Mouse (Mus musculus) MEL (cell line): ENCODE measurements at regions not wholly inside any gene's neighbourhood (a gene's known extent, or its start where the extent isn't known, plus 50 kb on each side); places are given as distances from the start of the nearest gene placed in this dataset.

Experiments used
- DNase-seq: peaks from one replicate; pipeline ENCODE4 v3.0.0; 2011; ENCODE audit warnings: low read depth, low spot score
- H3K27ac ChIP-seq: 2 replicates; pipeline ENCODE4 v1.5.1; 2012; ENCODE audit warnings: low read depth, mild to moderate bottlenecking, control low read depth, low read length, moderate library complexity; ENCODE audit not compliant: control insufficient read depth
- H3K27me3 ChIP-seq, 2 experiments: fragments of 150-350 bp in 1 of 2; sonication (generic) in 1 of 2; 2 replicates each; pipeline ENCODE4 v1.6.1; 2012; ENCODE audit warnings: low read length in 2 of 2, mild to moderate bottlenecking in 2 of 2, improper control_type of control experiment in 1 of 2, moderate library complexity in 1 of 2; ENCODE audit not compliant: insufficient read depth in 2 of 2, control insufficient read depth in 1 of 2
- H3K36me3 ChIP-seq, 2 experiments: 2 replicates each; pipeline ENCODE4 v1.6.1; 2012 to 2014; ENCODE audit warnings: low read length in 2 of 2, improper control_type of control experiment in 1 of 2, inconsistent platforms in 1 of 2, mild to moderate bottlenecking in 1 of 2; ENCODE audit not compliant: insufficient read depth in 2 of 2, control insufficient read depth in 1 of 2
- H3K4me1 ChIP-seq, 2 experiments: fragments of 150-350 bp in 1 of 2; sonication (generic) in 1 of 2; 2 replicates each; pipeline ENCODE4 v1.6.1; 2012; ENCODE audit warnings: low read length in 2 of 2, improper control_type of control experiment in 1 of 2, mild to moderate bottlenecking in 1 of 2; ENCODE audit not compliant: insufficient read depth in 2 of 2, control insufficient read depth in 1 of 2
- H3K4me3 ChIP-seq, 2 experiments: fragments of 150-350 bp in 1 of 2; sonication (generic) in 1 of 2; 2 replicates each; pipeline ENCODE4 v1.5.1; 2012; ENCODE audit warnings: low read depth in 2 of 2, low read length in 2 of 2, mild to moderate bottlenecking in 2 of 2, moderate library complexity in 2 of 2, control low read depth in 1 of 2, improper control_type of control experiment in 1 of 2; ENCODE audit not compliant: control insufficient read depth in 1 of 2, insufficient read depth in 1 of 2
- H3K79me2 ChIP-seq: 2 replicates; pipeline ENCODE4 v1.6.1; 2012; ENCODE audit warnings: mild to moderate bottlenecking, low read length, moderate library complexity; ENCODE audit not compliant: control insufficient read depth, poor library complexity, insufficient read depth
- H3K9ac ChIP-seq: 2 replicates; pipeline ENCODE4 v1.6.1; 2012; ENCODE audit warnings: low read depth, mild to moderate bottlenecking, control low read depth, low read length, moderate library complexity; ENCODE audit not compliant: control insufficient read depth, poor library complexity, severe bottlenecking
- H3K9me3 ChIP-seq: fragments of 150-350 bp; sonication (generic); replicated peaks from 2 replicates; pipeline ENCODE4 v1.6.1; 2012; ENCODE audit warnings: mild to moderate bottlenecking, low read length, improper control_type of control experiment, moderate library complexity; ENCODE audit not compliant: insufficient read depth
- CHD2 ChIP-seq: IDR thresholded peaks from 2 replicates; pipeline ENCODE4 v1.6.1; 2011; ENCODE audit warnings: low read length, improper control_type of control experiment
- ELF1 ChIP-seq: IDR thresholded peaks from 2 replicates; pipeline ENCODE4 v1.6.1; 2014; ENCODE audit warnings: low read depth, mild to moderate bottlenecking, inconsistent platforms, low read length, improper control_type of control experiment, moderate library complexity
- ETS1 ChIP-seq: IDR thresholded peaks from 2 replicates; pipeline ENCODE4 v1.6.1; 2012; ENCODE audit warnings: low read depth, mild to moderate bottlenecking, inconsistent platforms, low read length, improper control_type of control experiment, moderate library complexity
- GABPA ChIP-seq: IDR thresholded peaks from 2 replicates; pipeline ENCODE4 v1.6.1; 2012; ENCODE audit warnings: low read depth, mild to moderate bottlenecking, inconsistent platforms, low read length, improper control_type of control experiment, moderate library complexity
- GATA1 ChIP-seq: IDR thresholded peaks from 2 replicates; pipeline ENCODE4 v1.6.1; 2011; ENCODE audit warnings: low read depth, low read length, improper control_type of control experiment
- KAT2A ChIP-seq: conservative IDR thresholded peaks from 2 replicates; pipeline ENCODE4 v1.6.1; 2012; ENCODE audit warnings: low read depth, low read length, improper control_type of control experiment, inconsistent platforms
- MAFK ChIP-seq: IDR thresholded peaks from 2 replicates; pipeline ENCODE4 v1.6.1; 2011; ENCODE audit warnings: low read depth, mild to moderate bottlenecking, low read length, improper control_type of control experiment, borderline replicate concordance
- MAX ChIP-seq: IDR thresholded peaks from 2 replicates; pipeline ENCODE4 v1.6.1; 2011; ENCODE audit warnings: low read length, improper control_type of control experiment
- MEF2A ChIP-seq: IDR thresholded peaks from 2 replicates; pipeline ENCODE4 v1.6.1; 2014; ENCODE audit warnings: low read depth, mild to moderate bottlenecking, inconsistent platforms, low read length, improper control_type of control experiment; ENCODE audit not compliant: poor library complexity, insufficient replicate concordance, severe bottlenecking; ENCODE audit errors: extremely low read depth
- MYC ChIP-seq: IDR thresholded peaks from 2 replicates; pipeline ENCODE4 v1.6.1; 2011; ENCODE audit warnings: low read depth, mild to moderate bottlenecking, low read length, improper control_type of control experiment, moderate library complexity
- NELFE ChIP-seq: IDR thresholded peaks from 2 replicates; pipeline ENCODE4 v1.6.1; 2011; ENCODE audit warnings: low read depth, low read length, improper control_type of control experiment
- NRF1 ChIP-seq: IDR thresholded peaks from 2 replicates; pipeline ENCODE4 v1.6.1; 2014; ENCODE audit warnings: low read depth, mild to moderate bottlenecking, inconsistent platforms, low read length, improper control_type of control experiment, moderate library complexity; ENCODE audit not compliant: poor library complexity, insufficient read depth, severe bottlenecking
- POLR2A ChIP-seq, 2 experiments: IDR thresholded peaks; 2 replicates each; pipeline ENCODE4 v1.6.1; 2011 to 2012; ENCODE audit warnings: low read length in 2 of 2, mild to moderate bottlenecking in 2 of 2, control low read depth in 1 of 2, improper control_type of control experiment in 1 of 2, low read depth in 1 of 2, moderate library complexity in 1 of 2; ENCODE audit not compliant: control insufficient read depth in 1 of 2, insufficient read depth in 1 of 2, poor library complexity in 1 of 2
- POLR2AphosphoS5 ChIP-seq: IDR thresholded peaks from 2 replicates; pipeline ENCODE4 v1.6.1; 2012; ENCODE audit warnings: low read depth, borderline replicate concordance, mild to moderate bottlenecking, inconsistent platforms, low read length, moderate library complexity, mixed read lengths
- RAD21 ChIP-seq: IDR thresholded peaks from 2 replicates; pipeline ENCODE4 v1.6.1; 2011; ENCODE audit warnings: mild to moderate bottlenecking, low read depth, low read length, improper control_type of control experiment
- SIN3A ChIP-seq: IDR thresholded peaks from 2 replicates; pipeline ENCODE4 v1.6.1; 2012; ENCODE audit warnings: low read length, improper control_type of control experiment, inconsistent platforms
- TBP ChIP-seq: IDR thresholded peaks from 2 replicates; pipeline ENCODE4 v1.8.0; 2011; ENCODE audit warnings: low read depth, low read length, improper control_type of control experiment
- TCF12 ChIP-seq: IDR thresholded peaks from 2 replicates; pipeline ENCODE4 v1.6.1; 2014; ENCODE audit warnings: low read depth, mild to moderate bottlenecking, inconsistent platforms, low read length, improper control_type of control experiment, moderate library complexity
- UBTF ChIP-seq: IDR thresholded peaks from 2 replicates; pipeline ENCODE4 v1.6.1; 2012; ENCODE audit warnings: low read depth, mild to moderate bottlenecking, inconsistent platforms, low read length, improper control_type of control experiment, moderate library complexity, borderline replicate concordance; ENCODE audit not compliant: insufficient read depth
- USF1 ChIP-seq: IDR thresholded peaks from 2 replicates; pipeline ENCODE4 v1.6.1; 2014; ENCODE audit warnings: low read depth, mild to moderate bottlenecking, inconsistent platforms, low read length, improper control_type of control experiment, moderate library complexity
- ZC3H11A ChIP-seq: IDR thresholded peaks from 2 replicates; pipeline ENCODE4 v1.6.1; 2012; ENCODE audit warnings: low read depth, mild to moderate bottlenecking, inconsistent platforms, low read length, improper control_type of control experiment
- ZNF384 ChIP-seq: IDR thresholded peaks from 2 replicates; pipeline ENCODE4 v1.6.1; 2012; ENCODE audit warnings: low read depth, mild to moderate bottlenecking, inconsistent platforms, low read length, improper control_type of control experiment

DNA sequence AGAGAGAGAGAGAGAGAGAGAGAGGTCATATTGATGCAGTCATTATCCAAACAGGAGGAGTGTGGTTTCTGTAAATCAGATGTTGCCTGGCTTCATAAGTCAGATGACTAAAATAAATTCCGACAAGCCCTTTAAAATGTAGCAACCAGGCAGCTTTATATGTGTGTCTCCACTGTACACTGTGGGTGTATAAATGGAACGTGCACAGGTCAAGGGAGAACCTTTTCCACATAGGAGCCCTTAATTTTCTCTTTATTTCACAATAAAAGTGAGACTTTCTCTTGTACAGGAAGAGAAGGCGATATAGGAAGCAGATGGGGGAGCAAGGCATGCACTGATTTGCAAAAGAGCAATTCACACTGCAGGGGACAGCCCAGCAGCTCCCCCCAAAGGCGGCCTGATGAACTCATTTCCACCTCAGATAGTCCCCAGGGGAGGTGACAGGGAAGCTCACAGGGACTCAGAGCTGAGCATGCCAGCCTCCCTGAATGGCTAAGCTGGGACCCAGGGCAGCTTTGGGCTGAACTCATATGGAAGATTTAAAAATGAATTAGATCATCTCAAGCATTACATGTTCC lies 410.7 kb upstream of the Intu start:
- Histone ChIP-seq H3K9me3 (no peaks in the 10 kb centered on the region), H3K36me3 (no peaks in the 10 kb centered on the region), H3K9ac (no peak overlapping the region), H3K27ac (no peak overlapping the region), H3K79me2 (no peaks in the 10 kb centered on the region), H3K27me3 (no peaks in the 10 kb centered on the region; a peak in 1 of 4 replicates), H3K4me3 (no peak overlapping the region), H3K4me1 (no peaks in the 10 kb centered on the region)
- no peak for DNase-seq
- TF ChIP-seq MEF2A (no peak), TCF12 (no peak), MAX (no peak), POLR2AphosphoS5 (no peak), TBP (no peak), GATA1 (no peak), NRF1 (no peak), KAT2A (no peak), USF1 (no peak), ZC3H11A (no peak), SIN3A (no peak), ELF1 (no peak), RAD21 (no peak)

- no peak overlapping the region for H3K9ac ChIP-seq
- H3K9me3 ChIP-seq: no peaks in the 10 kb centered on the region
- no peak for DNase-seq
- TF ChIP-seq MYC (no peak), CHD2 (no peak), GABPA (no peak), TBP (no peak), MEF2A (no peak), SIN3A (no peak), UBTF (no peak), MAFK (no peak), NELFE (no peak), USF1 (no peak), POLR2A (IDR thresholded peaks at IDR 0.05; ENCODE audit: control insufficient read depth in 1 of 2, insufficient read depth in 1 of 2, low read depth in 1 of 2, low read length in 2 of 2, poor library complexity in 1 of 2) (no peak), ZNF384 (no peak), ETS1 (no peak), ELF1 (no peak), TCF12 (no peak), ZC3H11A (no peak), POLR2AphosphoS5 (no peak), KAT2A (no peak)
- H3K36me3 ChIP-seq: no peaks in the 10 kb centered on the region
- H3K27me3 ChIP-seq: no peaks in the 10 kb centered on the region; a peak in 1 of 4 replicates
- H3K79me2 ChIP-seq: no peaks in the 10 kb centered on the region
- no peaks in the 10 kb centered on the region for H3K4me1 ChIP-seq
- no peak overlapping the region for H3K4me3 ChIP-seq
- no peak overlapping the region for H3K27ac ChIP-seq
Measured at GRCm38 (mm10) chr3:40123558-40124236, 407.4 kb upstream of the Intu start.
